Mouse (Mus musculus) heart, adult 2 months (tissue): ENCODE data around the gene Aunip. TPM values are rescaled to one million over a fixed set of nuclear protein-coding genes. Genes with fewer than 3 reads are reported as not detected.

ENCODE experiments used
- DNase-seq, 2 experiments: peaks; one replicate each; pipeline ENCODE4 v3.0.0; 2021
- H3K27ac ChIP-seq: fragments of 200-600 bp; 2 replicates; pipeline ENCODE4 v1.8.1; 2022
- H3K27me3 ChIP-seq: fragments of 200-500 bp; 2 replicates; pipeline ENCODE4 v1.6.1; 2012; ENCODE audit warnings: mild to moderate bottlenecking, low read length, inconsistent platforms, mixed read lengths; ENCODE audit not compliant: control insufficient read depth, insufficient read depth
- H3K36me3 ChIP-seq: fragments of 200-500 bp; 2 replicates; pipeline ENCODE4 v1.6.1; 2012; ENCODE audit warnings: low read length, inconsistent platforms; ENCODE audit not compliant: control insufficient read depth, insufficient read depth
- H3K4me1 ChIP-seq: fragments of 200-500 bp; 2 replicates; pipeline ENCODE4 v1.6.1; 2011; ENCODE audit warnings: low read length; ENCODE audit not compliant: control insufficient read depth, insufficient read depth
- H3K4me3 ChIP-seq: fragments of 200-600 bp; 2 replicates; pipeline ENCODE4 v1.8.1; 2022
- H3K79me2 ChIP-seq: fragments of 200-500 bp; replicated peaks from 2 replicates; pipeline ENCODE4 v1.6.1; 2012; ENCODE audit warnings: mild to moderate bottlenecking, inconsistent platforms, low read length, moderate library complexity, mixed read lengths; ENCODE audit not compliant: control insufficient read depth, insufficient read depth
- H3K9ac ChIP-seq: fragments of 200-500 bp; 2 replicates; pipeline ENCODE4 v1.6.1; 2012; ENCODE audit warnings: low read depth, mild to moderate bottlenecking, control low read depth, inconsistent platforms, low read length, mixed read lengths
- CTCF ChIP-seq: fragments of 200-600 bp; IDR thresholded peaks from 2 replicates; pipeline ENCODE4 v1.8.1; 2022; ENCODE audit warnings: antibody characterized with exemption, mild to moderate bottlenecking, moderate library complexity
- EP300 ChIP-seq: fragments of 200-500 bp; IDR thresholded peaks from 2 replicates; pipeline ENCODE4 v1.6.1; 2011; ENCODE audit warnings: low read depth, low read length, control low read depth; ENCODE audit not compliant: insufficient read depth
- POLR2A ChIP-seq: fragments of 200-500 bp; IDR thresholded peaks from 2 replicates; pipeline ENCODE4 v1.6.1; 2011; ENCODE audit warnings: mild to moderate bottlenecking, low read depth, low read length, control low read depth; ENCODE audit not compliant: insufficient read depth
- WGBS: fragments of 180-500 bp; shearing (Covaris S2); methylation state at CpG from one replicate; pipeline ENCODE4 v1.1.7; 2018; 5-methylcytosine and 5-hydroxymethylcytosine counted together
- intact Hi-C: fragments of 180-260 bp; cut with DNase I; formaldehyde crosslinking; loops from one replicate; pipeline ENCODE4 v1.15.1; 2025
- polyA plus RNA-seq: library from polyadenylated mRNA; depleted of rRNA; stranded (reverse); fragments of >200 nt; gene quantifications from 2 replicates; pipeline ENCODE4 v1.2.3, GENCODE M21; 2012
- total RNA-seq, 2 experiments: library from RNA; stranded (reverse); gene quantifications; 2 replicates each; pipeline ENCODE4 v1.2.3; 2021

Gene Aunip
- total and polyA plus RNA-seq, 3 experiments, result 0.18 TPM; not detected in 1

GRCm38 (mm10) chr4:134468215-134468575, 42.6 kb upstream of the Aunip start, which contains the start of gene Stmn1:
Gene Stmn1 (plus strand): TSS chr4:134468320.
- peak; percentile 92 to 96 for DNase-seq
- H3K4me1 ChIP-seq, result no peaks in the 10 kb centered on the region
- peak within 1 kb of the TSS; percentile 83 for H3K4me3 ChIP-seq
- no peaks in the 10 kb centered on the region for H3K79me2 ChIP-seq
- peak within 1 kb of the TSS; percentile 68 for H3K27ac ChIP-seq
- intact Hi-C loops, result loop anchor here (2.0 to 5.0 kb wide), 2 partner anchors 71 to 221 kb away; partner anchors contain the start of genes Gm30191, Pafah2 and Zfp593
- under 1% methylated on average over 26 of the region's 31 CpGs for WGBS
- no peaks in the 10 kb centered on the region for H3K36me3 ChIP-seq
- H3K9ac ChIP-seq, result peak within 1 kb of the TSS; percentile 51
- H3K27me3 ChIP-seq, result no peaks in the 10 kb centered on the region
- peak; percentile 92 for TF ChIP-seq POLR2A
- no peak for TF ChIP-seq CTCF
- no peak for TF ChIP-seq EP300

GRCm38 (mm10) chr4:134468578-134469266, 42.1 kb upstream of the Aunip start:
- intact Hi-C loops, result loop anchor here (2.0 to 5.0 kb wide), 2 partner anchors 72 to 221 kb away; partner anchors contain the start of genes Gm30191, Pafah2 and Zfp593

GRCm38 (mm10) chr4:134469341-134469796, 41.4 kb upstream of the Aunip start:
- intact Hi-C loops, result loop anchor here (2.0 to 5.0 kb wide), 2 partner anchors 73 to 222 kb away; partner anchors contain the start of genes Gm30191, Pafah2 and Zfp593
- no peak overlapping the region for H3K9ac ChIP-seq
- H3K27ac ChIP-seq, result no peak overlapping the region
- DNase-seq, result no peak
- TF ChIP-seq POLR2A (no peak), EP300 (no peak), CTCF (no peak)
- WGBS, result 11% methylated on average over 6 of the region's 6 CpGs
- no peaks in the 10 kb centered on the region for H3K36me3 ChIP-seq
- H3K4me1 ChIP-seq, result no peaks in the 10 kb centered on the region
- no peaks in the 10 kb centered on the region for H3K27me3 ChIP-seq
- peak overlapping the region; percentile 83 for H3K4me3 ChIP-seq
- no peaks in the 10 kb centered on the region for H3K79me2 ChIP-seq

More at GRCm38 (mm10) chr4:134468578-134469266, 42.1 kb upstream of the Aunip start:
- no peak for TF ChIP-seq EP300
- no peak for TF ChIP-seq CTCF
- TF ChIP-seq POLR2A, result no peak
- no peaks in the 10 kb centered on the region for H3K27me3 ChIP-seq
- H3K79me2 ChIP-seq, result no peaks in the 10 kb centered on the region
- peak overlapping the region; percentile 83 for H3K4me3 ChIP-seq
- H3K27ac ChIP-seq, result peak overlapping the region; percentile 68
- H3K9ac ChIP-seq, result peak overlapping the region; percentile 47
- H3K36me3 ChIP-seq, result no peaks in the 10 kb centered on the region
- peak; percentile 94 to 95 for DNase-seq
- WGBS, result under 1% methylated on average over 68 of the region's 68 CpGs
- H3K4me1 ChIP-seq, result no peaks in the 10 kb centered on the region

GRCm38 (mm10) chr4:134469985-134470384, 40.8 kb upstream of the Aunip start:
- Histone ChIP-seq H3K36me3 (no peaks in the 10 kb centered on the region), H3K9ac (no peak overlapping the region), H3K27me3 (no peaks in the 10 kb centered on the region), H3K4me3 (no peak overlapping the region), H3K4me1 (no peaks in the 10 kb centered on the region), H3K27ac (no peak overlapping the region), H3K79me2 (no peaks in the 10 kb centered on the region)
- intact Hi-C loops, result loop anchor here (2.0 to 5.0 kb wide), 2 partner anchors 73 to 223 kb away; partner anchors contain the start of genes Gm30191, Pafah2 and Zfp593
- DNase-seq, result no peak
- TF ChIP-seq CTCF, result no peak
- 79% methylated on average over 3 of the region's 3 CpGs for WGBS

- intact Hi-C loops, result no loop called here
- Histone ChIP-seq H3K4me3 (no peak overlapping the region), H3K27ac (no peak overlapping the region), H3K27me3 (no peaks in the 10 kb centered on the region), H3K4me1 (no peaks in the 10 kb centered on the region), H3K79me2 (no peaks in the 10 kb centered on the region), H3K36me3 (no peaks in the 10 kb centered on the region), H3K9ac (no peak overlapping the region)
- TF ChIP-seq CTCF (peak; percentile 49), POLR2A (no peak), EP300 (no peak)
- DNase-seq, result no peak
Observed at GRCm38 (mm10) chr4:134471469-134471868, 39.3 kb upstream of the Aunip start.

- Histone ChIP-seq H3K9ac (no peak overlapping the region), H3K27me3 (no peaks in the 10 kb centered on the region), H3K27ac (no peak overlapping the region), H3K4me1 (peaks cover 2% of the 10 kb centered on the region), H3K4me3 (no peak overlapping the region), H3K79me2 (no peaks in the 10 kb centered on the region), H3K36me3 (no peaks in the 10 kb centered on the region)
- TF ChIP-seq POLR2A (no peak), EP300 (no peak), CTCF (no peak)
- no peak for DNase-seq
- intact Hi-C loops, result no loop called here
- WGBS, result 90% methylated on average over 4 of the region's 4 CpGs
Observed at GRCm38 (mm10) chr4:134473764-134474163, 37.0 kb upstream of the Aunip start.
